In genomic region chr3:58691374-58691939, GRCm38 (mm10) we compare ENCODE assay signal across 9 mouse cellular contexts. TPM values are rescaled to one million over a fixed set of nuclear protein-coding genes. Genes with fewer than 3 reads are reported as not detected.
DNase-seq lines count a peak whose midpoint lies in the region; ATAC-seq and TF ChIP-seq lines count a peak whose summit lies in the region.
"Had no signal": no experiment of that assay in that cellular context is flagged by ENCODE, and none has a peak within 500 bp of the region (broad histone marks: within the 10 kb centered on the region; RNA-seq: fewer than 3 reads in every experiment).

No protein-coding gene starts in this region.

- H3K9me3 ChIP-seq in forebrain, embryonic 15.5 days, result no peaks in the 10 kb centered on the region
- no peaks in the 10 kb centered on the region for H3K9me3 ChIP-seq in lung, postnatal 0 days (ENCODE audit: low read length)

- ATAC-seq in forebrain, embryonic 15.5 days (replicated peaks), result peak; percentile 19
- ATAC-seq in lung, postnatal 0 days, result no peak; the same call in 1 of the 2 replicates

- WGBS in forebrain, embryonic 15.5 days, result under 1% methylated on average over 60 of the region's 65 CpGs
- under 1% methylated on average over 28 of the region's 65 CpGs for WGBS in lung, postnatal 0 days

- no peak for TF ChIP-seq EP300 in lung, postnatal 0 days (IDR thresholded peaks at IDR 0.05)

- peak overlapping the region; percentile 72 for H3K9ac ChIP-seq in forebrain, embryonic 15.5 days (replicated peaks)
- peak overlapping the region; percentile 69 for H3K9ac ChIP-seq in lung, postnatal 0 days (replicated peaks; ENCODE audit: low read depth)

- no peaks in the 10 kb centered on the region for H3K36me3 ChIP-seq in forebrain, embryonic 15.5 days
- no peaks in the 10 kb centered on the region; the same call in 1 of the 2 replicates for H3K36me3 ChIP-seq in lung, postnatal 0 days (ENCODE audit: insufficient read depth, low read length)

- peak overlapping the region; percentile 65 for H3K27ac ChIP-seq in brown adipose tissue, adult 24 weeks (replicated peaks; ENCODE audit: low read depth, low read length)
- peak overlapping the region; percentile 91 for H3K27ac ChIP-seq in forebrain, embryonic 15.5 days (replicated peaks)
- peak overlapping the region; percentile 91 for H3K27ac ChIP-seq in lung, postnatal 0 days (ENCODE audit: low read length)

- TF ChIP-seq CTCF in lung, postnatal 0 days (IDR thresholded peaks at IDR 0.05), result peak; percentile 20; the same call in 1 of the 2 replicates

- peak overlapping the region; percentile 67 for H3K4me2 ChIP-seq in forebrain, embryonic 15.5 days (replicated peaks)
- peak overlapping the region; percentile 97 for H3K4me2 ChIP-seq in lung, postnatal 0 days (replicated peaks; ENCODE audit: low read depth, low read length)

- peaks cover 2% of the 10 kb centered on the region for H3K4me1 ChIP-seq in brown adipose tissue, adult 24 weeks (ENCODE audit: control insufficient read depth, insufficient read depth, insufficient read length, low read length)
- peaks cover 18% of the 10 kb centered on the region for H3K4me1 ChIP-seq in forebrain, embryonic 15.5 days
- no peaks in the 10 kb centered on the region; the same call in none of the 2 replicates for H3K4me1 ChIP-seq in lung, postnatal 0 days (ENCODE audit: insufficient read depth, low read depth, low read length)

- H3K27me3 ChIP-seq in forebrain, embryonic 15.5 days, result 0 out of 2 replicates have a peak, but pooled peaks cover 5% of the 10 kb centered on the region
- 0 out of 2 replicates have a peak, but pooled peaks cover 4% of the 10 kb centered on the region for H3K27me3 ChIP-seq in lung, postnatal 0 days (replicated peaks; ENCODE audit: insufficient read depth, low read length)

- peak overlapping the region; percentile 78 for H3K4me3 ChIP-seq in brown adipose tissue, adult 24 weeks (ENCODE audit: insufficient read depth, low read depth, low read length)
- peak overlapping the region; percentile 75 for H3K4me3 ChIP-seq in forebrain, embryonic 15.5 days
- H3K4me3 ChIP-seq in lung, postnatal 0 days (ENCODE audit: low read depth, low read length), result peak overlapping the region; percentile 85

- intact Hi-C loops in heart, postnatal 25 days (cut with DNase I), result loop anchor here (5.0 kb wide), 2 partner anchors 114 to 274 kb away; partner anchors contain the start of gene Selenot

- peak; percentile 21 to 34 for DNase-seq in CD8-positive naive resting alpha-beta T cell, adult 2 months (ENCODE audit: low read depth in 2 of 2, low spot score in 2 of 2)
- peak; percentile 9 for DNase-seq in heart, postnatal 25 days (ENCODE audit: low spot score)
- DNase-seq in layer of hippocampus, adult 9-11 months, result peak; percentile 43
- DNase-seq in lung, postnatal 0 days (ENCODE audit: low spot score), result peak; percentile 56
- DNase-seq in ovary, postnatal 36 days (ENCODE audit: low spot score), result peak; percentile 35
- peak; percentile 51 for DNase-seq in thymus, postnatal 14 days

RNA-seq across cellular contexts. Expression of gene Siah2, which starts 0.7 kb away (rescaled TPM):
- 3.3 and 5.4 TPM in 2 replicates for polyA plus RNA-seq in brown adipose tissue, adult 24 weeks (2012; ENCODE audit: insufficient read depth, insufficient read length, missing spikeins)
- 7.0 and 8.1 TPM in 2 replicates for polyA plus RNA-seq in forebrain, embryonic 15.5 days (2015; fragmentation: Nextera tagmentation; extraction: Ambion mirVana)
- total RNA-seq in heart, postnatal 25 days (2021), result 10 to 100 TPM in 1 of 2 experiments, 1 to 10 TPM in 1; 8.4 to 11.5 TPM
- 3.9 and 4.1 TPM in 2 replicates for polyA plus RNA-seq in lung, postnatal 0 days (2015; fragmentation: Nextera tagmentation; extraction: Ambion mirVana)

RNA-seq across cellular contexts. Expression of gene Erich6, which starts 54.5 kb away (rescaled TPM):
- not detected in 2 replicates for polyA plus RNA-seq in brown adipose tissue, adult 24 weeks (2012; ENCODE audit: insufficient read depth, insufficient read length, missing spikeins)
- polyA plus RNA-seq in forebrain, embryonic 15.5 days (2015; fragmentation: Nextera tagmentation; extraction: Ambion mirVana), result 0.08 and 0.10 TPM in 2 replicates
- not detected for total RNA-seq in heart, postnatal 25 days (2021)
- 0.06 TPM in 1 of 2 replicates, not detected in the other for polyA plus RNA-seq in lung, postnatal 0 days (2015; fragmentation: Nextera tagmentation; extraction: Ambion mirVana)
- total RNA-seq: common myeloid progenitor, adult 5-6 weeks had no signal
